Mouse (Mus musculus): ENCODE results near the gene Olfr871. TPM values are rescaled to one million over a fixed set of nuclear protein-coding genes. Genes with fewer than 3 reads are reported as not detected.

Gene Olfr871
- polyA plus RNA-seq, 1 experiment from 2014 or later, result not detected

Other genes with a start within 250 kb of the Olfr871 start
- gene Olfr866, start 184.2 kb upstream of the Olfr871 start, polyA plus RNA-seq (2015; fragmentation: Nextera tagmentation; extraction: Ambion mirVana), result not detected in 2 replicates
- not detected in 2 replicates for gene Olfr867, start 154.6 kb upstream of the Olfr871 start, polyA plus RNA-seq (2015; fragmentation: Nextera tagmentation; extraction: Ambion mirVana)
- gene Olfr868, start 113.6 kb upstream of the Olfr871 start, polyA plus RNA-seq (2015; fragmentation: Nextera tagmentation; extraction: Ambion mirVana), result not detected in 2 replicates
- gene Olfr869, start 83.2 kb upstream of the Olfr871 start, polyA plus RNA-seq (2015; fragmentation: Nextera tagmentation; extraction: Ambion mirVana), result not detected in 2 replicates
- not detected in 2 replicates for gene Olfr870, start 38.1 kb upstream of the Olfr871 start, polyA plus RNA-seq (2015; fragmentation: Nextera tagmentation; extraction: Ambion mirVana)
- gene Olfr872, start 24.9 kb downstream of the Olfr871 start, polyA plus RNA-seq (2015; fragmentation: Nextera tagmentation; extraction: Ambion mirVana), result not detected in 2 replicates
- not detected in 2 replicates for gene Olfr39, start 70.1 kb downstream of the Olfr871 start, polyA plus RNA-seq (2015; fragmentation: Nextera tagmentation; extraction: Ambion mirVana)
- gene Olfr873, start 86.3 kb downstream of the Olfr871 start, polyA plus RNA-seq (2015; fragmentation: Nextera tagmentation; extraction: Ambion mirVana), result not detected in 2 replicates
- gene Olfr18, start 123.9 kb downstream of the Olfr871 start, polyA plus RNA-seq (2015; fragmentation: Nextera tagmentation; extraction: Ambion mirVana), result not detected in 2 replicates
- 22.8 and 25.9 TPM in 2 replicates for gene Zfp560, start 173.0 kb downstream of the Olfr871 start, polyA plus RNA-seq (2015; fragmentation: Nextera tagmentation; extraction: Ambion mirVana)
- 9.7 TPM in 2 replicates for gene Zfp26, start 248.0 kb downstream of the Olfr871 start, polyA plus RNA-seq (2015; fragmentation: Nextera tagmentation; extraction: Ambion mirVana)